Mouse (Mus musculus) embryo, embryonic 10.5 days (tissue): Measurements from ENCODE around the gene Itgb3bp.

Experiments
- DNase-seq: peaks from one replicate; pipeline ENCODE4 v3.0.0-alpha.2; 2015; ENCODE audit warnings: low spot score

The Itgb3bp gene

GRCm38 (mm10) chr4:99931807-99932206 is 2.2 kb upstream of the Itgb3bp start:
- DNase-seq: no peak

DNA sequence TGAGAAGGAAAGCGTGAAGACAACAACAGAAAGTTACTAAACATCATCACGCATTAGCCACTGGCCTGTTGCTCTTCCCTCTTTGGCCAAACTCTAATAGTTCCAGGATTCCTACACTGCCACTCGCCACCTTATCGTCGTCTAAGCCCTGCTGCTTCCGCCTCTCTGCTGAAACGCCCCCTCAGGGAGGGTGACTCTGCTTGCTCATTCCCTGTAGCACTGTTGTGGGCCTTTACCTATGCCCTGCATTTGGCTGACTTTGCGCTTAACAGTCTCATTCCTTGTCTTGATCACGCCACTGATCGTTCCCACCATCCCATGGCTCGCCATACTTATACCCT is 1.6 kb upstream of the Itgb3bp start:
- peak; percentile 7 for DNase-seq

DNA sequence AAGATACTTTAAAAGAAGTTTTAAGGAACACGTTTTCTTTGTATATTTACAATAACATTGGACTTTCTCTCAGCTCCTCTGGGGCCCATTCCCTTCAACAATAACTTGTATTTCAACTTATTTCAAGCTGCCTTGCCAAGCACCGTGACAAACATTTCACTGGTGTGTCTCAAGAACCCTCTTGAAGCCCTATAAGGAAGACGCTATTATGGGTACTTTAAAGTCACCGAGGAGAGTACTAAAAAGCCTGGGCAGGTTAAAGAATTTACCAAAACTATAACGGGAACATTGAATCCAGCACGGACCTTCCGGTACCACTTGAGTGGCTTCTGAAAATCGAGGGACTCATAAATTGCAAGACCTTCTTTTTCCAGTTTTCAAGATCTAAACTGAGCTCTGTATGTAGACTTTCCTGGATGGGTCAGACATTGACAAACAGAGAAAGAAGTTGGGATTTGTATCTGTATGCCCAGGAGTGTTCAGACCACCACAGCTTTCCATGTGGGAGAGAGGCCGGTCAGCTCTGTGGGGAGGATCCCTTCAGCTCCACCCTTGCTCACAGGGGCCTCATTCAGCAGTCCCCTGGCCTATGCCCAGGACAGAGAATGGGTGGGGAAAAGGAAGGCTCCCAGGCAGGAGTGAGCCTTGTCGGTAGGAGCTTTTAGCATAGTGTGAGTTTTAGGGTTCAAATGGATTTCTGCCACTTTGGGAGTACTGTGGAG is 1.1 kb upstream of the Itgb3bp start:
- DNase-seq: peak; percentile 7

- DNase-seq: peak; percentile 84
These were observed 432 bp downstream of the Itgb3bp start, which contains the start of gene Pgm1 for GRCm38 (mm10) chr4:99929149-99929612. Pgm1 (plus strand) TSS chr4:99929414.

DNA sequence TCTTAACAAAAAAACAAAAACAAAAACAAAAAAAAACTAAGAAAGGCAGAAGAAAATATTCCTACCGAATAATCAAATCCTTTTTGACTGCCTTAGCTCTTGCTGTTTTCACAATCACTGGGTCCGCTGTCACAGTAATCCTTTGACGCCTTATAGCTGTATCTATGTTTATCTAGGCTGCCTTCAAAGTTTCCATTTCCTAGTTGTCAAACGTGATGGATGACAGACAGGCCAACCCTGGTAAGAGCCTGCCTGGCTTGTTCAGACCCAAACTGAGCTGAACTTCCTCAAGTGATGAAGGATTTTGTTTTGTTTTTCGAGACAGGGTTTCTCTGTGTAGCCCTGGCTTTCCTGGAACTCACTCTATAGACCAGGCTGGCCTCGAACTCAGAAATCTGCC is 1.1 kb downstream of the Itgb3bp start:
- peak; percentile 17 for DNase-seq

GRCm38 (mm10) chr4:99926380-99926779 is 3.2 kb downstream of the Itgb3bp start:
- DNase-seq: no peak

- peak; percentile 76 for DNase-seq
These were observed 15.6 kb downstream of the Itgb3bp start for GRCm38 (mm10) chr4:99913894-99914451.

GRCm38 (mm10) chr4:99882405-99882804 is 47.2 kb downstream of the Itgb3bp start:
- DNase-seq: no peak

DNA sequence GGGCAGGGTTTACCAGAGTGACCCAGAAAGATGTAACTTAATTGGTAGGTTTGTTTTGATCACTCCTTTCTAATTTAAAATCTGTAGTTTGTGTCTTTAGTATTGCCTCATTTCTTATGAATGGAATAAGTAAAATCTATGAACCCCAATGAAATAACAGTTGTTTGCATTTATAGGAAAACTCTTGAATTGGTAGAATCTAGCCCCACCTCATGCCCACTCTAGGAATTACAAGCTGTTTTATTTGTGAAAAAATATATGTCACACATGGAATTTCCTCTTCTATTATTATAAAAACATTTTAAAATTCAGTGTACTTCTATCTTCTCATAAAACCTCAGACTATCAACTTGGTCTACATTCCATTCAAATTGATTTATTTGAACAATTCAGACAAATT is 47.7 kb downstream of the Itgb3bp start:
- DNase-seq: peak; percentile 64

DNA sequence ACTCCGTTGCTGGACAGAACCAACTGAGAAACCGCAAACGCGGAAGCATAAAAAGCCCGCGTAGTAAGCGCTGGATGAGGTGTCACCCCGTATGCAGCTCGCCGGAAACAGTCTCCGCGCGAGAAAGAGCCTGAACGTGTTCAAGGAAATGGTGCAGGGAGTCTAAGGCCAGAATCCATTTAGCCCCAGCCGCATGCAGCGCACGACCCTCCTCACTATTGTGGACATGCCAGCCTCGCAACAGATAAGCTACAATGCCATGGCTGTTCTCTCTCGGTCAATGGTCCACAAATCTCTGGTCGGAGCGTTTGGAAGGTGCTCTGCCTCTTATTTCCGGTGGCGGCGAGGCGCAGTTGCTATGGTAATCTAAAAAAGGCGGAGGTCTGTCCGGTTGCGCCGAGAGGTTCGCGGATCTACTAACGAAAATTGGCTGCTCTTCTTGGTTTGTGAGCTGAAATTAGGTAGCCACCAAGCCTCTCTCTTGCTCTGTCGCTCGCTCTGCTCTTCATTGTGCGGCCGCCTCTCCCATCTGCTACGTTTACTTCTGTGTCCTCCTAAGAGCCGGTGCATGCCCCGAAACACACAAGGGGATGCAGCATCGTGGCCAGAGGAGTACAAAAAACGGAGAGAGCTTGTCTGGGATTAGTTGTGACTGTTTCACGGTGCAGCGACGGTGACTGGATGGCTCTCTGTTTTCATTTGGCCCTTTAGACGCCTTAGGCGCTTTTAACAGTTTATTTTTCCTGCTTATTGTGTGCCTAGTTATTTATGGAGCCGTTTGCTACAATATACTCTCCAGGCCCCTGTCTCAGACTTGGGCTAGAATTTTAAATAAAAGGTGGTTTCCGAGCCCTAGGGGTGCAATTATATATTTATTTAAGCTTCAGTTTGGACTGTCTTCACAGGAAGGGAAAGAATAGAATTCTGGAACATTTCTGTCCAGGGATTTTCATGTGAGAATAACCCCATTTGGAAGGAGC is 100.2 kb downstream of the Itgb3bp start, which contains the start of gene Efcab7:
Gene Efcab7 (plus strand): TSS at position 105 of the 980 bp plus-strand sequence.
- peak; percentile 92 for DNase-seq

- no peak for DNase-seq
These were observed 100.9 kb downstream of the Itgb3bp start for GRCm38 (mm10) chr4:99828739-99829093.

DNA sequence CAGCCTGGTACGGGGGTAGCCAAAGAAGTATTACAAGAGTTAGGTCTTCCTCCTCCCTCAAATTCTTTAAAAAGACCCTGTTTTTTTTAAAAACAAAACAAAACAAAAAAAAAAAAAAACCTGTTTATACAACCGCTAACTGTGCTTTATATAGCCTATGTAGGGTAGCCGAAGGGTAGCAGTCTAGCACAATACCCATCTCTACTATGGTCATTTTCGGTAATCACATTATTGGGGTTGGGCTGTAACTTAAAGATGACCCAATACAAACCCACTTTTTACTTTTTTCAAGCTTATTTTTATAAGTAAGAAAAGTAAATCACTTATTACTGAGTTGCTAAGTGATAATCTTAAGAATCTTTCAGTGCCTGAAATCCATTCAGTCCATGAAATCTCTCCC is 101.3 kb downstream of the Itgb3bp start:
- DNase-seq: no peak

DNA sequence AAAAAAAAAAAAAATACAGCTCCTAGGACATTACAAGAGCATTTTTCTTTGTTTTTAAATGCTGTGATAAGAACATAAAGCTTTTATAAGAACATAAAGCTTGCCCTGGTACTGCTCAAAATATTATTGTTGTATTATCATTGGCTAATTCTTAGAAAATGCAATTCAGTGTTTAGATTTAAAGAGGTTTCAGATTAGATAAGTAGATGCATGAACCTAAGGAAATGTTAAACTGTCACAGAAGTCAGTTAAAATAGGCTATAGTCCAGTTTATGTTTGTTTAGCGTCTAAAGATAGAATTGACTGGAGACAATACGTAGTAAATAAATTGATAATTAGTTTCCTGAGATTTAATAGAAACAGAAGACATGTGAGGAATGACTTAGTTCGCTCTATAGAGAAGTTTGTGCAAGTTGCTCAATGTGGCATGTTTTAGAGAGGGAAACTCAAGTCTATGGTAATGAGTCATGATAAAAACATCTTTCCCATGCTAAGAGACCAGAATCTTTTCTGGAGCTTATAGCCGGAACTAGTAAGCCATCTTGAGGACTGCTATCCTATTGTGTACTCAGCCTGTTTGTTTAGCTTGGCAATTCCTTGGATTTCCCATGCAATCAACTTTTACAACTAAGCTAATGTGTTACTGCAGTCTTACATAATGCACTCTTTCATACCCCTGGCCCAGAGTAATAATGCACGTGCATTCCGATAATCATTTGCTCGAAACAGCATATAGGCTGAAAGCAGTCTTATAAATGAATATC is 112.7 kb downstream of the Itgb3bp start:
- no peak for DNase-seq

GRCm38 (mm10) chr4:99792365-99792764 is 137.2 kb downstream of the Itgb3bp start:
- peak; percentile 21 for DNase-seq

DNA sequence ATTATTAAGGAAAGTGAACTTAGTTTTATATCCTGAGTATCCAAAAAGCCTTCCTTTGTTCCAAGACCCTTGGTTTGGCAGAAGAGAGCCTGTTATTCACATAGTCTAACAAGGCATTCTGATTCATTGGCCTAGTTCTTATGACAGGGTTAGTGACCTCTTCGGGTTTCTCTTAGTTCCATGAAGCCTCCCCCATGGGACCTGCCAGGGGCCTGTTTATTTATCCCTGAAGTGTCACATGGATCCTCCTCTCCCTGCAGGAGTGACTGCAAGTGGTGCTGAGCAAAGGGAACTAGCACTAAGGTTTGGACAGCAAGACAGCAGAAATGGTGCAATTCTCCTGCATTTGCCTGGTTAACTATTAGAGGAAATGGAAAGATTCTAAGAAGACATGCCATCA is 156.6 kb downstream of the Itgb3bp start:
- no peak for DNase-seq

- no peak for DNase-seq
These were observed 159.1 kb downstream of the Itgb3bp start for GRCm38 (mm10) chr4:99770555-99770954.

DNA sequence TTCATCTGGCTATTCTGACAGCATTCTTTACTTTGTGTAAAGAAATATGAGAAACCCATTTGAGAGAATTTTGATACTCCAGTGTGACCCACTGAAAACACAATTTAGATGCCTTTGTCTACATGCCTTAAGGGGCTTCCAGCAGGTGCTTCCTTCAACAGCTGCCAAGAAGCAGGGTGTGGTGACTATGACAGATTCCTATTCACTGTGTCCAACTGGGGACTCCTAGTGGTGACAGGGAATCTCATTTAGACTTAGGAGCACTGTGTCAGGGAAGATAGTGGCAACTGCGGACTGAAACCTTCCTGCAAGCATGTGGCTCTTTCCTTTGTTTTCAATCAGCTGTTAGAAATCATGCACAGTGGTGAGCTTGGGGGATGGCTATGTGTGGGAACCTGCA is 162.9 kb downstream of the Itgb3bp start:
- peak; percentile 40 for DNase-seq

DNA sequence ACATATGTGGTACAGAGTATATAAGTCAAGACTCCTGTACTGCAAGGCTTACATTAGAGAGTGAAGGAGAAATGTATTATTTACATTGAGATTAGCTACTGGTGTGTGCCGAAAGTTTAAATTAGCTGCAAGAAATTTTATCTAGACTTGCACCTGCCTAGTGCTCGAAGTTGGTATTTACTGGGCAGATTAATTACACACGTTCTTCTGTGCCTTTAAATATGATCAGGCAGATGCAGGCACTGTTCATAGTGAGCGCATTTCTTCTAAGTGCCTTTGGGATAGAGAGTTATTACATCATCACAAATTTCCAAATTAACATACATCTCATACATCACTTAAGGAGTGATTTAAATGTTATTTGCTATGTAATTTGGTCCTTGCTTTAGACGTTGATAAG is 163.3 kb downstream of the Itgb3bp start:
- DNase-seq: no peak

- no peak for DNase-seq
These were observed 177.2 kb downstream of the Itgb3bp start for GRCm38 (mm10) chr4:99752426-99752825.

DNA sequence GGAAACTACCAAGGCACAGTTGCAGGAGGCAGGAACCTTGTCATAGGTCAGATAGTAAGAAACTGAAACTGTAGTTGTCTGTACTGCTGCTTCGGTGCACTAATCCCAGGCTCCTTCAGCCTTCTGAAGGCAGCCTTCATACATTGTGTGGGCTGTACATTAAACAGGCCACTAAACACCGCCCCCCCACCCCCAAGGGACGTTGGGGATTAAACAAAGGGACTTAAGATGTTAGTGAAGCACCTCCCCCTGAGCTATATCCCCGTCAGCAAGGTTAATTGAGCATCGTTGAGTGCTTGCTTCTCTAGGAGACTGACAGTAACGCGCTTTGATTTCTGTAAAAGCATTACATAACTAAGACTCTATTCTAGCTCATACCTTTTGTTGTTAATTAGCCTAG is 189.8 kb downstream of the Itgb3bp start:
- peak; percentile 14 for DNase-seq

GRCm38 (mm10) chr4:99725914-99726451 is 203.6 kb downstream of the Itgb3bp start:
- no peak for DNase-seq

GRCm38 (mm10) chr4:99724331-99724730 is 205.3 kb downstream of the Itgb3bp start:
- no peak for DNase-seq
